Mouse (Mus musculus) heart, adult 10 weeks (tissue): ENCODE data around the gene Arhgef39. TPM values are rescaled to one million over a fixed set of nuclear protein-coding genes. Genes with fewer than 3 reads are reported as not detected.

ENCODE experiments used
- polyA plus RNA-seq: library from polyadenylated mRNA; stranded (reverse); fragments of 350-450 nt; fragmentation: Illumina TruSeq; extraction: RNeasy Lipid Tissue Mini Kit (QIAGEN cat#74804); gene quantifications from one replicate; pipeline ENCODE4 v1.2.3, GENCODE M21; 2014; ENCODE audit warnings: low read depth, low replicate concordance

Arhgef39 gene
- polyA plus RNA-seq, result 1.3 TPM

DNA sequence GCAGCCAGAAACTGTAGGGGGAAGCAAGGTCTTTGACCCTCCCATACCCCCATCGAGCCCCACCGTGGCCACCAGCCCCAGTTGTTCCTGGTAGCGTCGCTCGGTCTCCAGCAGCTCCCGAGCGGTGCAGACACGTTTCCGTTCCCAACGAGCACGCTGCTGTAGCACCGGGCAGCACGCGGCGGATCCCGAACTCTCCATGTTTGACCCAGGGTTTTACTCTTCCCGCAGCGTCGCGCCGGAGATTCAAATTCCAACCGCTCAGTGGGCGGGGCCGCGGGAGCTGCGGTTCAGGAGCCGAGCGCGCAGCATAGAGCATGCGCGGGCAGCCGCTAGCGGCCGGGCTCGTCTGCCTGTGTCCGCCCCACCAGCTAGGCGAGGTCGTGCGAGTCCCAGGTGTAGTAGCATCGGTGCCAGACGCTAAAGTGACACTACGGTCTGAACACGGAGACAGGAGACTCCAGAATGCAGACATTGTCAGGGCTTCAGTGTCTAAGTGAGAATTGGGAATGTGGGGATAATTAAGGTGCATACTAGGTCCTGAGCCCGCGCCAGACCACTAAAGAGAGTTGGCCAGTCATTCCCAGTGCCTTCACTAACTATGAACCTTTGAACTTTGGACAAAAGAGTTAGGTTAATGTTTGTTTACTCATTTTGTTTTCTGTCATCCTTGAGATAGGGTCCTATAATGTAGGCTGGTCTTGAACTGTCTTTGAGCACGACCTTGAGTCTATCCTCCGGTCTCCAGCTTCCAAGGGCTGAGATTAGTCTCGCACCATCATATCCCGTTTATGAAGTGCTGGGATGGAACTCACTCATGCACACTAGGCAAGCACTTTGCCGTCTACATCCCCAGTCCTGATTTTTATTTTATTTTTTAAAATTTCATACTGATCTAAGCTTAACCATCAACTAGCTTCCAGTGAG is at the start of gene Arhgef39:
Gene Arhgef39 (minus strand): TSS at position 289 of the 927 bp plus-strand sequence.

DNA sequence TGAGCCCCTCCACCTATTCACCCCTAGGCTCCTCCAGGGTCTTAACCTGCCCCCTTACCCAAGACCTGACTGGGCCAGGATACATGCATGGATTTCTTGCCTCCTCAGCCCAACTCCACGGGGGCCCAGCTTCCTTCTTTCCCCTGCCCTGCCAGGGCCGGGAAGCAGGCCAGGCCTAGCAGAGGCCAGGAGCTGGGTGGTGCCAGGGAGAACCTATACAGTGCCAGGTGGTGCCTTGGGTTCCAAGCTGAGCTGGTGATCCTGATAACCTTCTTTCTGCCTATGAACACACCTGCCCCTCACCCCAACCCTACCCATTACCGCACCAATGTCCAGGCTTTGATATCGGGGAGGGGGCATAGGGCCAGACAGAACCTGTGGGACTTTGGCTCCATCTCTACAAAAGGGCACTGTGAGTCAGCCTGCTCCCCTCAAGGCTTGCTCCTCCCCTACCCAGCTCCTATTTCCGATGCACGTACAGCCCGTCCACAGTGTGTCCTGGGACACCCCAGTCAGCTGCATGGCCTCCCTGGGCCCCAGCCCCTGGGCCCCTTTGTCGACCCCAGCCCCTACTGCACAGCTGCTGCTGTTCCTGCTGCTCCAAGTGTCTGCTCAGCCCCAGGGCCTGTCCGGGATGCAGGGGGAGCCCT is 7.2 kb upstream of the Arhgef39 start, which contains the start of gene Car9:
Gene Car9 (plus strand): TSS at position 431 of the 650 bp plus-strand sequence.

GRCm38 (mm10) chr4:43492821-43493185 is 6.7 kb downstream of the Arhgef39 start, which contains the start of gene Ccdc107:
TSS of gene Ccdc107 (plus strand) at chr4:43492900.

GRCm38 (mm10) chr4:43483535-43484091 is 15.9 kb downstream of the Arhgef39 start, which contains the start of gene Sit1:
TSS of gene Sit1 (minus strand) at chr4:43483734.

GRCm38 (mm10) chr4:43454041-43454836 is 45.3 kb downstream of the Arhgef39 start, which contains the start of gene Cd72:
TSS of gene Cd72 (minus strand) at chr4:43454628.

Other genes starting within 250 kb of the Arhgef39 start
- 0.18 TPM for gene Atp8b5, start 232.5 kb downstream of the Arhgef39 start, polyA plus RNA-seq
- gene Rusc2, start 117.7 kb downstream of the Arhgef39 start, polyA plus RNA-seq, result 28.7 TPM
- not detected for gene Fam166b, start 70.6 kb downstream of the Arhgef39 start, polyA plus RNA-seq
- gene Tesk1, start 57.8 kb downstream of the Arhgef39 start, polyA plus RNA-seq, result 33.9 TPM
- 2.3 TPM for gene Cd72, start 45.1 kb downstream of the Arhgef39 start, polyA plus RNA-seq
- gene Sit1, start 16.0 kb downstream of the Arhgef39 start, polyA plus RNA-seq, result not detected
- 48.0 TPM for gene Ccdc107, start 6.8 kb downstream of the Arhgef39 start, polyA plus RNA-seq
- gene Car9, start 7.3 kb upstream of the Arhgef39 start, polyA plus RNA-seq, result 0.92 TPM
- gene Tpm2, start 24.1 kb upstream of the Arhgef39 start, polyA plus RNA-seq, result 82.5 TPM
- 32.4 TPM for gene Creb3, start 62.6 kb upstream of the Arhgef39 start, polyA plus RNA-seq
- gene Tln1, start 63.0 kb upstream of the Arhgef39 start, polyA plus RNA-seq, result 51.7 TPM
- gene Rgp1, start 79.0 kb upstream of the Arhgef39 start, polyA plus RNA-seq, result 28.1 TPM
- 17.7 TPM for gene Gba2, start 79.2 kb upstream of the Arhgef39 start, polyA plus RNA-seq
- gene Msmp, start 84.8 kb upstream of the Arhgef39 start, polyA plus RNA-seq, result not detected
- 50.9 TPM for gene Npr2, start 132.2 kb upstream of the Arhgef39 start, polyA plus RNA-seq
- gene Spag8, start 153.9 kb upstream of the Arhgef39 start, polyA plus RNA-seq, result not detected
- gene Hint2, start 156.8 kb upstream of the Arhgef39 start, polyA plus RNA-seq, result 196 TPM
- gene Tmem8b, start 169.3 kb upstream of the Arhgef39 start, polyA plus RNA-seq, result 18.3 TPM
- 0.42 TPM for gene Fam221b, start 169.4 kb upstream of the Arhgef39 start, polyA plus RNA-seq
- gene Olfr70, start 201.1 kb upstream of the Arhgef39 start, polyA plus RNA-seq, result not detected
- not detected for gene Olfr71, start 210.6 kb upstream of the Arhgef39 start, polyA plus RNA-seq
- gene Hrct1, start 227.5 kb upstream of the Arhgef39 start, polyA plus RNA-seq, result 6.5 TPM
- gene Spaar, start 230.3 kb upstream of the Arhgef39 start, polyA plus RNA-seq, result 5.6 TPM